Mouse (Mus musculus): Measurements from ENCODE around the gene Narfl.

Gene Narfl

GRCm38 (mm10) chr17:25762591-25762990 is 11.0 kb upstream of the Narfl start:
- in situ Hi-C loops (cut with MboI): no loop called here

GRCm38 (mm10) chr17:25765886-25766285 is 7.7 kb upstream of the Narfl start:
- in situ Hi-C loops (cut with MboI): loop anchor here (5.0 kb wide), 1 partner anchor 36 kb away; no protein-coding TSS in a partner anchor

- in situ Hi-C loops (cut with MboI): loop anchor here (5.0 kb wide), 1 partner anchor 33 kb away; no protein-coding TSS in a partner anchor
These were observed 4.2 kb upstream of the Narfl start for GRCm38 (mm10) chr17:25769331-25769730.

GRCm38 (mm10) chr17:25775318-25776062 is 1.9 kb downstream of the Narfl start:
- in situ Hi-C loops (cut with MboI): no loop called here

GRCm38 (mm10) chr17:25777948-25778347 is 4.4 kb downstream of the Narfl start:
- in situ Hi-C loops (cut with MboI): no loop called here

GRCm38 (mm10) chr17:25781339-25781738 is 7.8 kb downstream of the Narfl start:
- in situ Hi-C loops (cut with MboI): no loop called here

GRCm38 (mm10) chr17:25783086-25783485 is 9.5 kb downstream of the Narfl start:
- in situ Hi-C loops (cut with MboI): no loop called here

GRCm38 (mm10) chr17:25783861-25784574 is 10.4 kb downstream of the Narfl start:
- in situ Hi-C loops (cut with MboI): no loop called here

GRCm38 (mm10) chr17:25785281-25785745 is 11.7 kb downstream of the Narfl start, which contains the start of gene Haghl:
Haghl (minus strand) TSS chr17:25785673.
- in situ Hi-C loops (cut with MboI): no loop called here

- in situ Hi-C loops (cut with MboI): no loop called here
These were observed 12.7 kb downstream of the Narfl start, which contains the start of gene Ccdc78 for GRCm38 (mm10) chr17:25786280-25786679. Ccdc78 (plus strand) TSS chr17:25786580.

GRCm38 (mm10) chr17:25786781-25787504 is 13.4 kb downstream of the Narfl start:
- in situ Hi-C loops (cut with MboI): no loop called here

GRCm38 (mm10) chr17:25791320-25791842 is 17.8 kb downstream of the Narfl start:
- in situ Hi-C loops (cut with MboI): no loop called here

- in situ Hi-C loops (cut with MboI): no loop called here
These were observed 18.4 kb downstream of the Narfl start for GRCm38 (mm10) chr17:25791843-25792527.

- in situ Hi-C loops (cut with MboI): no loop called here
These were observed 19.0 kb downstream of the Narfl start, which contains the start of gene Fam173a for GRCm38 (mm10) chr17:25792615-25793014. Fam173a (minus strand) TSS chr17:25792901.

GRCm38 (mm10) chr17:25794197-25794596 is 20.6 kb downstream of the Narfl start:
- in situ Hi-C loops (cut with MboI): no loop called here

- in situ Hi-C loops (cut with MboI): no loop called here
These were observed 21.4 kb downstream of the Narfl start for GRCm38 (mm10) chr17:25794998-25795397.

- in situ Hi-C loops (cut with MboI): no loop called here
These were observed 22.1 kb downstream of the Narfl start, which contains the start of gene AC134908.4 for GRCm38 (mm10) chr17:25795609-25796092. AC134908.4 (minus strand) TSS chr17:25795659.

- in situ Hi-C loops (cut with MboI): no loop called here
These were observed 22.7 kb downstream of the Narfl start for GRCm38 (mm10) chr17:25796211-25796771.

GRCm38 (mm10) chr17:25796951-25797369 is 23.4 kb downstream of the Narfl start, which contains the start of gene Metrn:
Metrn (minus strand) TSS chr17:25797136.
- in situ Hi-C loops (cut with MboI): no loop called here

- in situ Hi-C loops (cut with MboI): loop anchor here (5.0 kb wide), 1 partner anchor 34 kb away; no protein-coding TSS in a partner anchor
These were observed 27.5 kb downstream of the Narfl start for GRCm38 (mm10) chr17:25801029-25801428.
